8 mouse cellular contexts compared by ENCODE assay signal in genomic region chr11:71003611-71004315, GRCm38 (mm10). TPM values are rescaled to one million over a fixed set of nuclear protein-coding genes. Genes with fewer than 3 reads are reported as not detected.
DNase-seq lines count a peak whose midpoint lies in the region; ATAC-seq and TF ChIP-seq lines count a peak whose summit lies in the region.

No protein-coding gene starts in this region.

- TF ChIP-seq EP300 in CH12.LX (IDR thresholded peaks at IDR 0.05; ENCODE audit: low read length), result 0 out of 2 replicates have a peak, but pooled peaks have one; percentile 31

- TF ChIP-seq POLR2A in CH12.LX (IDR thresholded peaks at IDR 0.05; ENCODE audit: low read depth, low read length), result no peak

- H3K27me3 ChIP-seq in heart, embryonic 11.5 days (ENCODE audit: control insufficient read depth, insufficient read depth, low read length), result no peaks in the 10 kb centered on the region
- H3K27me3 ChIP-seq in CH12.LX (replicated peaks), result no peaks in the 10 kb centered on the region
- no peaks in the 10 kb centered on the region for H3K27me3 ChIP-seq in hindbrain, embryonic 14.5 days (ENCODE audit: control insufficient read depth, insufficient read depth, low read length)

- ATAC-seq in heart, embryonic 11.5 days (replicated peaks; ENCODE audit: insufficient number of reproducible peaks, low FRiP score, low TSS enrichment), result peak; percentile 71
- ATAC-seq in hindbrain, embryonic 14.5 days (ENCODE audit: low FRiP score), result peak; percentile 82

- peak overlapping the region; percentile 86 for H3K27ac ChIP-seq in heart, embryonic 11.5 days (ENCODE audit: low read depth, low read length)
- H3K27ac ChIP-seq in CH12.LX (ENCODE audit: insufficient read depth, low read depth) (no peak overlapping the region), macrophage (peak overlapping the region; percentile 41)
- peak overlapping the region; percentile 33 for H3K27ac ChIP-seq in hindbrain, embryonic 14.5 days

- no peak for DNase-seq in heart, adult 8-10 months (ENCODE audit: low spot score)
- peak; percentile 78 for DNase-seq in CH12.LX (ENCODE audit: extremely low read depth)
- peak; percentile 57 for DNase-seq in embryo, embryonic 11.5 days (ENCODE audit: low read depth, low spot score)
- peak; percentile 32 for DNase-seq in hindbrain, embryonic 14.5 days (ENCODE audit: low spot score)
- no peak for DNase-seq in right cerebral cortex, adult 18-20 months
- no peak for DNase-seq in cerebellum, adult 18-20 months

- in situ Hi-C loops in CH12.LX (cut with MboI; ENCODE audit: low pct_ligation_motif_present, low pct_unique_long_range_greater_than_20kb, low sequenced_read_pairs), result no loop called here

- TF ChIP-seq CTCF in CH12.LX (conservative IDR thresholded peaks at IDR 0.05 in 1 of 2, IDR thresholded peaks at IDR 0.05 in 1 of 2; ENCODE audit: low read depth in 2 of 2, low read length in 2 of 2), result no peak

- H3K4me2 ChIP-seq in heart, embryonic 11.5 days, result peak overlapping the region; percentile 95
- H3K4me2 ChIP-seq in CH12.LX (ENCODE audit: insufficient read depth, low read depth, poor library complexity, severe bottlenecking), result peak overlapping the region; percentile 98
- peak overlapping the region; percentile 91 for H3K4me2 ChIP-seq in hindbrain, embryonic 14.5 days (replicated peaks)

- under 1% methylated on average over 49 of the region's 49 CpGs for WGBS in heart, embryonic 11.5 days (ENCODE audit: insufficient replicate concordance)
- WGBS in hindbrain, embryonic 14.5 days, result under 1% methylated on average over 46 of the region's 49 CpGs
- under 1% methylated on average over 45 of the region's 49 CpGs for WGBS in macrophage (ENCODE audit: missing documents)

- dilution Hi-C loops in CH12.LX (cut with MboI; ENCODE audit: extremely low pct_ligation_motif_present, extremely low pct_unique_long_range_greater_than_20kb, low sequenced_read_pairs), result no loop called here

- H3K4me1 ChIP-seq in heart, embryonic 11.5 days (ENCODE audit: control insufficient read depth, insufficient read depth, low read length), result peaks cover 11% of the 10 kb centered on the region; the same call in 1 of the 2 replicates
- H3K4me1 ChIP-seq in CH12.LX (ENCODE audit: control insufficient read depth in 1 of 2, insufficient read depth in 2 of 2), result peaks cover 7 to 33% of the 10 kb centered on the region in 2 experiments
- peaks cover 18% of the 10 kb centered on the region for H3K4me1 ChIP-seq in hindbrain, embryonic 14.5 days (replicated peaks; ENCODE audit: control insufficient read depth, insufficient read depth, low read length)

- peaks cover 9% of the 10 kb centered on the region; the same call in 1 of the 2 replicates for H3K36me3 ChIP-seq in heart, embryonic 11.5 days (ENCODE audit: control insufficient read depth, insufficient read depth, low read length)
- H3K36me3 ChIP-seq in CH12.LX (replicated peaks in 1 of 2; ENCODE audit: control insufficient read depth in 1 of 2, insufficient read depth in 1 of 2, low read length in 1 of 2) (peaks cover 24 to 57% of the 10 kb centered on the region in 2 experiments), macrophage (ENCODE audit: inconsistent target) (peaks cover 17% of the 10 kb centered on the region; the same call in 1 of the 2 replicates)
- H3K36me3 ChIP-seq in hindbrain, embryonic 14.5 days (replicated peaks; ENCODE audit: control insufficient read depth, insufficient read depth), result peaks cover 39% of the 10 kb centered on the region

- H3K9ac ChIP-seq in heart, embryonic 11.5 days (ENCODE audit: low read depth, low read length), result peak overlapping the region; percentile 78
- peak overlapping the region; percentile 66 for H3K9ac ChIP-seq in CH12.LX (ENCODE audit: insufficient read depth, low read depth)
- H3K9ac ChIP-seq in hindbrain, embryonic 14.5 days, result peak overlapping the region; percentile 72

- H3K9me3 ChIP-seq in heart, embryonic 11.5 days (replicated peaks; ENCODE audit: control insufficient read depth, low read length), result no peaks in the 10 kb centered on the region
- H3K9me3 ChIP-seq in CH12.LX (replicated peaks; ENCODE audit: low read length), result no peaks in the 10 kb centered on the region
- H3K9me3 ChIP-seq in hindbrain, embryonic 14.5 days (ENCODE audit: control insufficient read depth, low read length), result no peaks in the 10 kb centered on the region

- peak overlapping the region; percentile 87 for H3K4me3 ChIP-seq in heart, embryonic 11.5 days (ENCODE audit: low read depth, low read length)
- H3K4me3 ChIP-seq in CH12.LX (replicated peaks in 1 of 3; ENCODE audit: low read depth in 2 of 3, low read length in 2 of 3, poor library complexity in 1 of 3), result peak overlapping the region; percentile 70 to 78 (median 74)
- H3K4me3 ChIP-seq in hindbrain, embryonic 14.5 days (replicated peaks; ENCODE audit: low read length), result peak overlapping the region; percentile 75
- peak overlapping the region; percentile 88 for H3K4me3 ChIP-seq in macrophage (ENCODE audit: inconsistent target)

- H3K79me2 ChIP-seq in CH12.LX (replicated peaks; ENCODE audit: control insufficient read depth, extremely low read depth, insufficient read depth, poor library complexity, severe bottlenecking) (peaks cover 34% of the 10 kb centered on the region), macrophage (ENCODE audit: inconsistent target) (peaks cover 36% of the 10 kb centered on the region)

- no peak for TF ChIP-seq RAD21 in CH12.LX (IDR thresholded peaks at IDR 0.05; ENCODE audit: low read depth, low read length)

RNA-seq across cellular contexts. Expression of gene Dhx33, which starts 0.5 kb away (rescaled TPM):
- polyA plus RNA-seq in heart, embryonic 11.5 days (2014; fragmentation: Nextera tagmentation; extraction: Ambion mirVana), result 15.6 and 20.5 TPM in 2 replicates
- 10 to 100 TPM in 3 of 4 experiments, 1 to 10 TPM in 1; 9.5 to 11.8 (median 10.6) TPM for total RNA-seq in heart, adult 8-10 months (2022)
- total RNA-seq in CH12.LX (2012; rRNA removed), result 34.4 and 45.8 TPM in 2 replicates
- 43.0 and 45.6 TPM in 2 replicates for total RNA-seq in CH12.LX (2014; rRNA removed)
- polyA plus RNA-seq in CH12.LX (2012; ENCODE audit: insufficient read length, low read depth), result 55.4 and 55.9 TPM in 2 replicates
- 15.7 and 16.5 TPM in 2 replicates for polyA plus RNA-seq in hindbrain, embryonic 14.5 days (2014; fragmentation: Nextera tagmentation; extraction: Ambion mirVana)
- total RNA-seq in macrophage (2018; cell fraction: chromatin; rRNA removed), result 10 to 100 TPM in 25 of 26 experiments, 1 to 10 TPM in 1; 9.9 to 49.8 (median 26.2) TPM
- total RNA-seq in macrophage (2018; cell fraction: cytosol; rRNA removed), result 10 to 100 TPM in 12 of 26 experiments, 1 to 10 TPM in 14; 5.0 to 12.8 (median 9.7) TPM
- total RNA-seq in macrophage (2018; cell fraction: nucleus; rRNA removed), result 10 to 100 TPM in 25 of 26 experiments, 1 to 10 TPM in 1; 8.6 to 48.5 (median 16.1) TPM
- 9.2 to 12.2 TPM (median 9.6 TPM) in 3 replicates for polyA plus RNA-seq in macrophage (2018)

RNA-seq across cellular contexts. Expression of gene Mis12, which starts 15.6 kb away (rescaled TPM):
- polyA plus RNA-seq in heart, embryonic 11.5 days (2014; fragmentation: Nextera tagmentation; extraction: Ambion mirVana), result 27.4 and 28.0 TPM in 2 replicates
- total RNA-seq in heart, adult 8-10 months (2022), result 1 to 10 TPM; 5.6 to 9.2 (median 6.9) TPM
- total RNA-seq in CH12.LX (2012; rRNA removed), result 23.4 and 32.7 TPM in 2 replicates
- total RNA-seq in CH12.LX (2014; rRNA removed), result 36.3 and 38.1 TPM in 2 replicates
- 35.6 and 37.9 TPM in 2 replicates for polyA plus RNA-seq in CH12.LX (2012; ENCODE audit: insufficient read length, low read depth)
- 24.3 and 31.6 TPM in 2 replicates for polyA plus RNA-seq in hindbrain, embryonic 14.5 days (2014; fragmentation: Nextera tagmentation; extraction: Ambion mirVana)
- 10 to 100 TPM in 10 of 26 experiments, 1 to 10 TPM in 16; 3.8 to 17.2 (median 9.3) TPM for total RNA-seq in macrophage (2018; cell fraction: chromatin; rRNA removed)
- 10 to 100 TPM; 14.2 to 29.5 (median 24.0) TPM for total RNA-seq in macrophage (2018; cell fraction: cytosol; rRNA removed)
- 10 to 100 TPM in 21 of 26 experiments, 1 to 10 TPM in 5; 7.4 to 30.2 (median 15.5) TPM for total RNA-seq in macrophage (2018; cell fraction: nucleus; rRNA removed)
- polyA plus RNA-seq in macrophage (2018), result 24.4 to 31.1 TPM (median 27.7 TPM) in 3 replicates

RNA-seq across cellular contexts. Expression of gene Derl2, which starts 15.9 kb away (rescaled TPM):
- polyA plus RNA-seq in heart, embryonic 11.5 days (2014; fragmentation: Nextera tagmentation; extraction: Ambion mirVana), result 34.7 and 34.8 TPM in 2 replicates
- 10 to 100 TPM; 30.2 to 42.5 (median 34.6) TPM for total RNA-seq in heart, adult 8-10 months (2022)
- total RNA-seq in CH12.LX (2012; rRNA removed) (32.7 and 44.2 TPM in 2 replicates), CH12.LX (2014; rRNA removed) (132 TPM in 2 replicates)
- polyA plus RNA-seq in CH12.LX (2012; ENCODE audit: insufficient read length, low read depth) (85.9 and 95.0 TPM in 2 replicates), macrophage (2018) (66.1 to 80.1 TPM (median 76.8 TPM) in 3 replicates)
- polyA plus RNA-seq in hindbrain, embryonic 14.5 days (2014; fragmentation: Nextera tagmentation; extraction: Ambion mirVana), result 30.2 and 37.1 TPM in 2 replicates
- 10 to 100 TPM; 27.0 to 75.3 (median 50.5) TPM for total RNA-seq in macrophage (2018; cell fraction: chromatin; rRNA removed)
- total RNA-seq in macrophage (2018; cell fraction: cytosol; rRNA removed), result 10 to 100 TPM; 50.9 to 81.6 (median 65.1) TPM
- total RNA-seq in macrophage (2018; cell fraction: nucleus; rRNA removed), result 10 to 100 TPM; 38.8 to 96.2 (median 61.9) TPM

RNA-seq across cellular contexts. Expression of gene C1qbp, which starts 20.9 kb away (rescaled TPM):
- 270 and 274 TPM in 2 replicates for polyA plus RNA-seq in heart, embryonic 11.5 days (2014; fragmentation: Nextera tagmentation; extraction: Ambion mirVana)
- 100 to 1,000 TPM; 205 to 232 (median 222) TPM for total RNA-seq in heart, adult 8-10 months (2022)
- total RNA-seq in CH12.LX (2012; rRNA removed) (150 and 190 TPM in 2 replicates), CH12.LX (2014; rRNA removed) (298 and 320 TPM in 2 replicates)
- polyA plus RNA-seq in CH12.LX (2012; ENCODE audit: insufficient read length, low read depth) (903 and 917 TPM in 2 replicates), macrophage (2018) (71.5 to 186 TPM (median 95.5 TPM) in 3 replicates)
- polyA plus RNA-seq in hindbrain, embryonic 14.5 days (2014; fragmentation: Nextera tagmentation; extraction: Ambion mirVana), result 171 and 174 TPM in 2 replicates
- 10 to 100 TPM in 6 of 26 experiments, 1 to 10 TPM in 20; 1.7 to 20.0 (median 6.5) TPM for total RNA-seq in macrophage (2018; cell fraction: chromatin; rRNA removed)
- 100 to 1,000 TPM in 3 of 26 experiments, 10 to 100 TPM in 23; 49.6 to 105 (median 72.8) TPM for total RNA-seq in macrophage (2018; cell fraction: cytosol; rRNA removed)
- 10 to 100 TPM in 22 of 26 experiments, 1 to 10 TPM in 4; 8.2 to 46.3 (median 15.1) TPM for total RNA-seq in macrophage (2018; cell fraction: nucleus; rRNA removed)

RNA-seq across cellular contexts. Expression of gene 6330403K07Rik, which starts 29.6 kb away (rescaled TPM):
- 20.0 and 26.6 TPM in 2 replicates for polyA plus RNA-seq in heart, embryonic 11.5 days (2014; fragmentation: Nextera tagmentation; extraction: Ambion mirVana)
- total RNA-seq in heart, adult 8-10 months (2022), result 1 to 10 TPM in 1 of 4 experiments, under 1 TPM in 3; 0.41 to 1.2 (median 0.57) TPM
- total RNA-seq in CH12.LX (2012; rRNA removed) (not detected in 2 replicates), CH12.LX (2014; rRNA removed) (not detected in 2 replicates)
- polyA plus RNA-seq in CH12.LX (2012; ENCODE audit: insufficient read length, low read depth) (0.20 TPM in 1 of 2 replicates, not detected in the other), macrophage (2018) (not detected in 3 replicates)
- polyA plus RNA-seq in hindbrain, embryonic 14.5 days (2014; fragmentation: Nextera tagmentation; extraction: Ambion mirVana), result 298 and 315 TPM in 2 replicates
- total RNA-seq in macrophage (2018; cell fraction: chromatin; rRNA removed), result 1 to 10 TPM in 1 of 26 experiments, not detected in 25; 4.7 TPM
- total RNA-seq in macrophage (2018; cell fraction: cytosol; rRNA removed), result not detected
- not detected for total RNA-seq in macrophage (2018; cell fraction: nucleus; rRNA removed)

Comparison
In these comparisons a context has a peak if more than half of its experiments do, and no peak if none do; other contexts are left out.
1. DNase-seq: peak in CH12.LX (single experiment), embryo, embryonic 11.5 days (single experiment) and hindbrain, embryonic 14.5 days (single experiment); none in heart, adult 8-10 months (single experiment), right cerebral cortex, adult 18-20 months (single experiment) and cerebellum, adult 18-20 months (0 of 2).
2. Peak in every context shown above with its lines, with median percentiles within 50 percentile points of each other: H3K4me2 ChIP-seq, H3K4me3 ChIP-seq and H3K9ac ChIP-seq.